Mouse (Mus musculus): ENCODE results near the gene Cbarp. TPM values are rescaled to one million over a fixed set of nuclear protein-coding genes. Genes with fewer than 3 reads are reported as not detected.

Gene Cbarp
- total and polyA plus RNA-seq, 2 experiments from 2014 or later, result 1.1 to 5.9 TPM

GRCm38 (mm10) chr10:80157141-80157929 lies 16.7 kb upstream of the Cbarp start:
- WGBS, result 46% methylated on average over 15 of the region's 15 CpGs
- Histone ChIP-seq H3K4me2 (ENCODE audit: low read depth, low read length) (peak overlapping the region; percentile 8; the same call in 1 of the 2 replicates), H3K4me3 (ENCODE audit: low read depth, low read length) (no peak overlapping the region), H3K9ac (replicated peaks; ENCODE audit: low read depth, low read length) (no peak overlapping the region), H3K27me3 (ENCODE audit: control insufficient read depth, insufficient read depth, low read length) (no peaks in the 10 kb centered on the region), H3K4me1 (ENCODE audit: control insufficient read depth, insufficient read depth) (peaks cover 60% of the 10 kb centered on the region), H3K27ac (ENCODE audit: low read depth) (peak overlapping the region; percentile 95), H3K9me3 (replicated peaks; ENCODE audit: control insufficient read depth, low read length) (no peaks in the 10 kb centered on the region), H3K36me3 (replicated peaks; ENCODE audit: control insufficient read depth, insufficient read depth, low read length) (peaks cover 55% of the 10 kb centered on the region)
- ATAC-seq (ENCODE audit: insufficient read depth, low read depth) (no peak), DNase-seq (ENCODE audit: low spot score) (no peak)
- TF ChIP-seq EP300 (IDR thresholded peaks at IDR 0.05; ENCODE audit: low read depth) (no peak), CTCF (IDR thresholded peaks at IDR 0.05; ENCODE audit: low read depth) (no peak)

- Histone ChIP-seq H3K27me3 (ENCODE audit: control insufficient read depth, insufficient read depth, low read length) (no peaks in the 10 kb centered on the region), H3K4me2 (ENCODE audit: low read depth, low read length) (peak overlapping the region; percentile 8; the same call in 1 of the 2 replicates), H3K36me3 (replicated peaks; ENCODE audit: control insufficient read depth, insufficient read depth, low read length) (peaks cover 59% of the 10 kb centered on the region), H3K9ac (replicated peaks; ENCODE audit: low read depth, low read length) (no peak overlapping the region), H3K27ac (ENCODE audit: low read depth) (peak overlapping the region; percentile 95), H3K4me1 (ENCODE audit: control insufficient read depth, insufficient read depth) (peaks cover 60% of the 10 kb centered on the region), H3K9me3 (replicated peaks; ENCODE audit: control insufficient read depth, low read length) (no peaks in the 10 kb centered on the region), H3K4me3 (ENCODE audit: low read depth, low read length) (no peak overlapping the region)
- ATAC-seq (ENCODE audit: insufficient read depth, low read depth) (no peak), DNase-seq (ENCODE audit: low spot score) (peak; percentile 35)
- no peak for TF ChIP-seq CTCF (IDR thresholded peaks at IDR 0.05; ENCODE audit: low read depth)
- no peak for TF ChIP-seq EP300 (IDR thresholded peaks at IDR 0.05; ENCODE audit: low read depth)
- WGBS, result 22% methylated on average over 7 of the region's 7 CpGs
Measured at GRCm38 (mm10) chr10:80156752-80157053, 16.1 kb upstream of the Cbarp start.

DNA sequence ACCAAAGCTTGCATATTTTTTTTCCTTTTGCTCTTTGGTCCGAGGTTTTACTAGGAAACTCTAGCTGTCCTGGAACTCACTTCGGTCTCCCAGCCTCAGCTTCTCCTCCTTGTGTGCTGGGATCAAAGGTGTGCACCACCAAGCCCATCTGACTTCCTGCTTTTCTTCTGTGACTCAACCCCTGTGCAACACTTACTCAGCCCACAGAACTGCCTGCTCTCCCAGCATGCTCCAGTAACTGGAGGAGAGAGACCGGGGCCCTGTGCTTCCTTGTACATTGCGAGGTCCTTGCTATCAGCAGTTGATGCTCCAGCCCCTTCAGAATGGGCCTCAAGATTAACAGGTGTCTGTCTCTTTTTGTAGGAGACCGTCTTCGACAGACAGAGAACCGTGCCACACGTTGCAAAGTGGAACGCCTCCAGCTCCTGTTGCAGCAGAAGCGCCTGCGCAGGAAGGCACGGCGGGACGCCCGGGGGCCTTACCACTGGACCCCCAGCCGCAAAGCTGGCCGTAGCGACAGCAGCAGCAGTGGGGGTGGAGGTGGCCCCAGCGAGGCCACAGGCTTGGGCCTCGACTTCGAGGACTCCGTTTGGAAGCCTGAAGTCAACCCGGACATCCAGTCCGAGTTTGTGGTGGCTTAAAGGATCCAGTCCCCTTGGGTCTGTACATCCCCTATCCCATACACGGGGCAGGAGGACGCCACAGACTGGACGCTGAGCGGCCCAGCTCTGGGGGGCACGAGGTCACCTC lies 15.5 kb upstream of the Cbarp start:
- ATAC-seq (ENCODE audit: insufficient read depth, low read depth) (no peak), DNase-seq (ENCODE audit: low spot score) (no peak)
- Histone ChIP-seq H3K4me3 (ENCODE audit: low read depth, low read length) (no peak overlapping the region), H3K4me1 (ENCODE audit: control insufficient read depth, insufficient read depth) (peaks cover 57% of the 10 kb centered on the region), H3K9me3 (replicated peaks; ENCODE audit: control insufficient read depth, low read length) (no peaks in the 10 kb centered on the region), H3K27me3 (ENCODE audit: control insufficient read depth, insufficient read depth, low read length) (no peaks in the 10 kb centered on the region), H3K27ac (ENCODE audit: low read depth) (peak overlapping the region; percentile 95), H3K4me2 (ENCODE audit: low read depth, low read length) (no peak overlapping the region), H3K9ac (replicated peaks; ENCODE audit: low read depth, low read length) (no peak overlapping the region), H3K36me3 (replicated peaks; ENCODE audit: control insufficient read depth, insufficient read depth, low read length) (peaks cover 63% of the 10 kb centered on the region)
- WGBS, result 65% methylated on average over 29 of the region's 29 CpGs
- TF ChIP-seq EP300 (IDR thresholded peaks at IDR 0.05; ENCODE audit: low read depth) (no peak), CTCF (IDR thresholded peaks at IDR 0.05; ENCODE audit: low read depth) (no peak)

DNA sequence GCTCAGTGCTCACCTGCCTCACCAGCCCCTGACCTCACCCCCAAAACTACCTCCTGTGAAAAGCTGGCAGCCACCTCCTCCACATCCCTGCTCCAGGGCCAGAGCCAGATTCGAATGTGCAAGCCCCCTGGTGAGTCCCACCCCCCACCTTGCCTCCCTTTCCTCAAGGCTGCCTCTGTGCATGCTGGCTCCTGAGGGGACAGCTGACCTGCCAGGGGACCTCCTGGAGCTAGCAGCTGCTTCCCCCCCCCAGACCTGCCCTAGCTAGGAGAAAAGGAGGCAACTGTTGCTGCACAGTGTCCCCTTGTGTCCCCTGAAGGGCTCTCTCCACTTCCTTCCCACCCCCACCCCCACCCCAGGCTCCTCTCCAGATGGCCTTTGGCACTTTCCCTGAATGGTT lies 14.6 kb upstream of the Cbarp start:
- TF ChIP-seq CTCF (IDR thresholded peaks at IDR 0.05; ENCODE audit: low read depth) (no peak), EP300 (IDR thresholded peaks at IDR 0.05; ENCODE audit: low read depth) (no peak)
- no peak overlapping the region for H3K9ac ChIP-seq (replicated peaks; ENCODE audit: low read depth, low read length)
- H3K9me3 ChIP-seq (replicated peaks; ENCODE audit: control insufficient read depth, low read length), result no peaks in the 10 kb centered on the region
- WGBS, result 59% methylated on average over 1 of the region's 1 CpGs
- no peak overlapping the region for H3K4me2 ChIP-seq (ENCODE audit: low read depth, low read length)
- DNase-seq (ENCODE audit: low spot score), result no peak
- H3K27ac ChIP-seq (ENCODE audit: low read depth), result 0 out of 2 replicates have a peak overlapping the region, but pooled peaks have one; percentile 95
- no peak for ATAC-seq (ENCODE audit: insufficient read depth, low read depth)
- peaks cover 63% of the 10 kb centered on the region for H3K36me3 ChIP-seq (replicated peaks; ENCODE audit: control insufficient read depth, insufficient read depth, low read length)
- no peak overlapping the region for H3K4me3 ChIP-seq (ENCODE audit: low read depth, low read length)
- H3K27me3 ChIP-seq (ENCODE audit: control insufficient read depth, insufficient read depth, low read length), result no peaks in the 10 kb centered on the region
- H3K4me1 ChIP-seq (ENCODE audit: control insufficient read depth, insufficient read depth), result peaks cover 48% of the 10 kb centered on the region

GRCm38 (mm10) chr10:80154384-80154783 lies 13.7 kb upstream of the Cbarp start:
- Histone ChIP-seq H3K9me3 (replicated peaks; ENCODE audit: control insufficient read depth, low read length) (no peaks in the 10 kb centered on the region), H3K4me1 (ENCODE audit: control insufficient read depth, insufficient read depth) (peaks cover 43% of the 10 kb centered on the region), H3K27ac (ENCODE audit: low read depth) (0 out of 2 replicates have a peak overlapping the region, but pooled peaks have one; percentile 16), H3K4me3 (ENCODE audit: low read depth, low read length) (no peak overlapping the region), H3K4me2 (ENCODE audit: low read depth, low read length) (no peak overlapping the region), H3K27me3 (ENCODE audit: control insufficient read depth, insufficient read depth, low read length) (no peaks in the 10 kb centered on the region), H3K9ac (replicated peaks; ENCODE audit: low read depth, low read length) (no peak overlapping the region), H3K36me3 (replicated peaks; ENCODE audit: control insufficient read depth, insufficient read depth, low read length) (peaks cover 68% of the 10 kb centered on the region)
- DNase-seq (ENCODE audit: low spot score), result no peak
- WGBS, result 81% methylated on average over 7 of the region's 7 CpGs
- TF ChIP-seq CTCF (IDR thresholded peaks at IDR 0.05; ENCODE audit: low read depth) (no peak), EP300 (IDR thresholded peaks at IDR 0.05; ENCODE audit: low read depth) (no peak)
- ATAC-seq (ENCODE audit: insufficient read depth, low read depth), result no peak
